Mouse (Mus musculus): ENCODE measurements around the gene Lss. TPM values are rescaled to one million over a fixed set of nuclear protein-coding genes. Genes with fewer than 3 reads are reported as not detected.

The Lss gene
- total RNA-seq, 2 experiments from 2014 or later, result 70.9 to 71.3 TPM

GRCm38 (mm10) chr10:76550458-76550857, 19.1 kb downstream of the Lss start:
- DNase-seq (ENCODE audit: extremely low spot score in 1 of 2, low spot score in 2 of 2), result no peak
- intact Hi-C loops (cut with DNase I), result loop anchor here (10.0 kb wide), 1 partner anchor 184 kb away; no protein-coding TSS in a partner anchor

- DNase-seq (ENCODE audit: extremely low spot score in 1 of 2, low spot score in 2 of 2), result no peak
- intact Hi-C loops (cut with DNase I), result loop anchor here (10.0 kb wide), 1 partner anchor 183 kb away; no protein-coding TSS in a partner anchor
Measured at GRCm38 (mm10) chr10:76551556-76551955, 20.2 kb downstream of the Lss start.

- no peak for DNase-seq (ENCODE audit: extremely low spot score in 1 of 2, low spot score in 2 of 2)
- intact Hi-C loops (cut with DNase I), result loop anchor here (10.0 kb wide), 1 partner anchor 181 kb away; no protein-coding TSS in a partner anchor
Measured at GRCm38 (mm10) chr10:76554061-76554460, 22.7 kb downstream of the Lss start.

- no peak for DNase-seq (ENCODE audit: extremely low spot score in 1 of 2, low spot score in 2 of 2)
- intact Hi-C loops (cut with DNase I), result no loop called here
Measured at GRCm38 (mm10) chr10:76561972-76562371, 30.6 kb downstream of the Lss start, which contains the start of gene Spatc1l. Gene Spatc1l (plus strand): TSS chr10:76562272.

GRCm38 (mm10) chr10:76569996-76570685, 38.8 kb downstream of the Lss start:
- intact Hi-C loops (cut with DNase I), result no loop called here

GRCm38 (mm10) chr10:76571070-76571469, 39.7 kb downstream of the Lss start:
- intact Hi-C loops (cut with DNase I), result no loop called here
- no peak for DNase-seq (ENCODE audit: extremely low spot score in 1 of 2, low spot score in 2 of 2)

More at GRCm38 (mm10) chr10:76569996-76570685, 38.8 kb downstream of the Lss start:
- no peak for DNase-seq (ENCODE audit: extremely low spot score in 1 of 2, low spot score in 2 of 2)

- DNase-seq (ENCODE audit: extremely low spot score in 1 of 2, low spot score in 2 of 2), result no peak
- intact Hi-C loops (cut with DNase I), result no loop called here
Measured at GRCm38 (mm10) chr10:76572151-76572550, 40.8 kb downstream of the Lss start.

GRCm38 (mm10) chr10:76575374-76575773, 44.0 kb downstream of the Lss start, which contains the start of gene Ftcd:
Gene Ftcd (plus strand): TSS chr10:76575648.
- intact Hi-C loops (cut with DNase I), result no loop called here

GRCm38 (mm10) chr10:76576920-76577319, 45.5 kb downstream of the Lss start:
- intact Hi-C loops (cut with DNase I), result no loop called here

More at GRCm38 (mm10) chr10:76575374-76575773, 44.0 kb downstream of the Lss start, which contains the start of gene Ftcd:
- no peak for DNase-seq (ENCODE audit: extremely low spot score in 1 of 2, low spot score in 2 of 2)

GRCm38 (mm10) chr10:76584138-76584537, 52.8 kb downstream of the Lss start:
- intact Hi-C loops (cut with DNase I), result no loop called here
- no peak for DNase-seq (ENCODE audit: extremely low spot score in 1 of 2, low spot score in 2 of 2)

More at GRCm38 (mm10) chr10:76576920-76577319, 45.5 kb downstream of the Lss start:
- no peak for DNase-seq (ENCODE audit: extremely low spot score in 1 of 2, low spot score in 2 of 2)

- DNase-seq (ENCODE audit: extremely low spot score in 1 of 2, low spot score in 2 of 2), result no peak
- intact Hi-C loops (cut with DNase I), result no loop called here
Measured at GRCm38 (mm10) chr10:76586190-76586589, 54.8 kb downstream of the Lss start.

GRCm38 (mm10) chr10:76590197-76590596, 58.8 kb downstream of the Lss start:
- intact Hi-C loops (cut with DNase I), result no loop called here
- DNase-seq (ENCODE audit: extremely low spot score in 1 of 2, low spot score in 2 of 2), result no peak

GRCm38 (mm10) chr10:76596338-76596737, 65.0 kb downstream of the Lss start:
- no peak for DNase-seq (ENCODE audit: extremely low spot score in 1 of 2, low spot score in 2 of 2)
- intact Hi-C loops (cut with DNase I), result no loop called here

- intact Hi-C loops (cut with DNase I), result no loop called here
- DNase-seq (ENCODE audit: extremely low spot score in 1 of 2, low spot score in 2 of 2), result peak in 1 of 2 experiments; percentile 13
Measured at GRCm38 (mm10) chr10:76602690-76603089, 71.3 kb downstream of the Lss start.

Other genes starting within 250 kb of the Lss start
- 10 to 100 TPM; 62.9 to 64.1 TPM for gene Dip2a, start 186.3 kb upstream of the Lss start, total RNA-seq (2021)
- gene AC141477.1, start 91.1 kb upstream of the Lss start, total RNA-seq (2021), result not detected
- 10 to 100 TPM; 14.2 to 14.3 TPM for gene Pcnt, start 88.8 kb upstream of the Lss start, total RNA-seq (2021)
- gene 2610028H24Rik, start 82.5 kb upstream of the Lss start, total RNA-seq (2021), result not detected
- 10 to 100 TPM; 45.5 TPM for gene Mcm3ap, start 62.7 kb upstream of the Lss start, total RNA-seq (2021)
- gene Ybey, start 62.5 kb upstream of the Lss start, total RNA-seq (2021), result 1 to 10 TPM; 3.3 to 3.9 TPM
- gene Spatc1l, start 30.7 kb downstream of the Lss start, total RNA-seq (2021), result not detected
- not detected for gene Ftcd, start 44.1 kb downstream of the Lss start, total RNA-seq (2021)
- 10 to 100 TPM; 15.6 to 18.8 TPM for gene Col6a2, start 92.0 kb downstream of the Lss start, total RNA-seq (2021)
- gene Col6a1, start 194.6 kb downstream of the Lss start, total RNA-seq (2021), result 10 to 100 TPM; 32.0 to 34.3 TPM